Mouse (Mus musculus) neutrophil, adult 83 days (primary cell): ENCODE data around the gene Wnt7a. TPM values are rescaled to one million over a fixed set of nuclear protein-coding genes. Genes with fewer than 3 reads are reported as not detected.

ENCODE experiments used
- total RNA-seq, 2 experiments: library from RNA; stranded (reverse); gene quantifications; one replicate each; pipeline ENCODE4 v1.2.4; 2023

The Wnt7a gene
- total RNA-seq = not detected

GRCm38 (mm10) chr6:91410961-91411368, at the start of gene Wnt7a:
Wnt7a (minus strand) TSS chr6:91411363.

Other genes starting within 250 kb of the Wnt7a start
- gene Fbln2, start 198.9 kb downstream of the Wnt7a start, total RNA-seq = not detected
- 1 to 10 TPM; 4.0 to 4.4 TPM for gene Chchd4, start 62.2 kb upstream of the Wnt7a start, total RNA-seq
- gene Tmem43, start 62.3 kb upstream of the Wnt7a start, total RNA-seq = 100 to 1,000 TPM; 103 to 106 TPM
- gene Xpc, start 104.5 kb upstream of the Wnt7a start, total RNA-seq = 10 to 100 TPM; 25.7 to 27.5 TPM
- gene Lsm3, start 104.6 kb upstream of the Wnt7a start, total RNA-seq = 10 to 100 TPM; 54.2 to 54.5 TPM